Mouse (Mus musculus): Measurements from ENCODE around the gene Sept1. TPM values are rescaled to one million over a fixed set of nuclear protein-coding genes. Genes with fewer than 3 reads are reported as not detected.

Sept1 gene
- polyA plus RNA-seq, 1 experiment from 2014 or later: 12.5 TPM

DNA sequence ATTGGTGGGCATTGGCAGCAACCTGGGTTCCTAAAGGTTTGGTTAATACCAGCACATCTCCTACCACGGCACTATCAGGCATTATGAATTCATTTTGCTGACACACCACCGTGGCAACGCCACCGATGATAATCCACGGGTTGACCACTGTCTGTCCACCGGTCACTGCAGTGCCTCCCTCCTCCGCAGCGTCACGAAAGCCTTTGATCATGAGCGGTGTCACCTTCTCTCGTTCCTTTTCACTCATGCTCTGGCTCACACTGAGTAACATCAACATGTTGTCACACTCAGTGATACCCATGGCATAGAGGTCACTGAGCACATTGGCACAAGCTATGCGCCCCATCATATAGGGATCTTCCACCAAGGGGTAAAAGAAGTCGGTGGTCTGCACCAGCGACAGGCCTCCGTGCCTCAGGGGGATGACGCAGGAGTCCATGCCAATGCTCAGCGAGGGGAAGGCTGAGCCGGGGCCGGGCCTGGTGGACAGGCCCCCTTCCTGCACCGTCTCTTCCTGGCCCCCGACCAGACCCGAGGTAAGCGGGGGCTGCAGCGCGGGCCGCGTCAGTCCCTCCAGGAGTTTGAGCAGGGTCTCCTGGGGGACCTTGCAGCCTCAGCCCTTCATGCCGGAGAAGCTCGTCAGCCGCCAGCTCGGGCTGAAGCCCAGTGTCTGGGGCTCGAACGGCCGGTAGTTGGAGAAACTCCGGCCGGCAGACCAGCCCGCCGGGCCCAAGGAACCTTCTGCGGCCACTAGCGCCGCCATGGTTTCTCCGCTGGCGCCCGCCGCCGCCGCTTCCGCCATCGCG is 40.4 kb upstream of the Sept1 start:
- Histone ChIP-seq H3K27ac (replicated peaks; ENCODE audit: low read depth, low read length) (peak overlapping the region; percentile 87), H3K36me3 (ENCODE audit: control insufficient read depth, insufficient read depth, low read length) (peaks cover 33% of the 10 kb centered on the region), H3K9me3 (ENCODE audit: control insufficient read depth, low read length) (peaks cover 4% of the 10 kb centered on the region; the same call in 1 of the 2 replicates), H3K9ac (ENCODE audit: low read depth, low read length) (peak overlapping the region; percentile 92), H3K4me3 (ENCODE audit: low read depth, low read length) (peak overlapping the region; percentile 92), H3K27me3 (replicated peaks; ENCODE audit: control insufficient read depth, insufficient read depth, low read length) (no peaks in the 10 kb centered on the region), H3K4me1 (ENCODE audit: control insufficient read depth, insufficient read depth, low read length) (peaks cover 6% of the 10 kb centered on the region; the same call in 1 of the 2 replicates), H3K4me2 (ENCODE audit: low read depth, low read length) (peak overlapping the region; percentile 71)
- DNase-seq (ENCODE audit: low spot score): peak; percentile 42
- peak; percentile 54 for ATAC-seq (ENCODE audit: low read depth)
- WGBS: 47% methylated on average over 19 of the region's 50 CpGs

DNA sequence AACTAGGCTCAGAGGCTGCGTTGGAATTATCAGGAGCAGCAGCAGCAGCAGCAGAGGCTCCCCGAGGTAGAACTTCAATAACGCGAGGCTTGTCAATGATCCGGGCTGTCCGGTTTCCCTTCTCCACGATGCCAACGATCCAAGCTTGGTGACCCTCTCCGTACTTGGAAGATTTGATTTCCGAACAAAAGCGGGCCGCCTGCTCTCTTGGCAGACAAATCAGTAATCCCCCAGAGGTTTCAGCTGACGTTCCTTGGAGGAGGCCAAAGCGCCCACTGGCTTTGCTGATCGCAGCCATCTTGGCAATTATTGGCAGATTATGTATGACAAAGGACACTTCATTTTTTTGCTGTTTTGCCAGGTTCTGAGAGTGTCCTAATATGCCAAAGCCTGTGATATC is 39.6 kb upstream of the Sept1 start:
- peak overlapping the region; percentile 71 for H3K4me2 ChIP-seq (ENCODE audit: low read depth, low read length)
- H3K4me3 ChIP-seq (ENCODE audit: low read depth, low read length): peak overlapping the region; percentile 92; the same call in 1 of the 2 replicates
- no peak overlapping the region for H3K27ac ChIP-seq (replicated peaks; ENCODE audit: low read depth, low read length)
- WGBS: 96% methylated on average over 15 of the region's 15 CpGs
- no peak for ATAC-seq (ENCODE audit: low read depth)
- peaks cover 35% of the 10 kb centered on the region for H3K36me3 ChIP-seq (ENCODE audit: control insufficient read depth, insufficient read depth, low read length)
- H3K9ac ChIP-seq (ENCODE audit: low read depth, low read length): peak overlapping the region; percentile 26; the same call in 1 of the 2 replicates
- DNase-seq (ENCODE audit: low spot score): no peak
- no peaks in the 10 kb centered on the region for H3K27me3 ChIP-seq (replicated peaks; ENCODE audit: control insufficient read depth, insufficient read depth, low read length)
- H3K9me3 ChIP-seq (ENCODE audit: control insufficient read depth, low read length): peaks cover 5% of the 10 kb centered on the region; the same call in 1 of the 2 replicates
- peaks cover 6% of the 10 kb centered on the region; the same call in 1 of the 2 replicates for H3K4me1 ChIP-seq (ENCODE audit: control insufficient read depth, insufficient read depth, low read length)

DNA sequence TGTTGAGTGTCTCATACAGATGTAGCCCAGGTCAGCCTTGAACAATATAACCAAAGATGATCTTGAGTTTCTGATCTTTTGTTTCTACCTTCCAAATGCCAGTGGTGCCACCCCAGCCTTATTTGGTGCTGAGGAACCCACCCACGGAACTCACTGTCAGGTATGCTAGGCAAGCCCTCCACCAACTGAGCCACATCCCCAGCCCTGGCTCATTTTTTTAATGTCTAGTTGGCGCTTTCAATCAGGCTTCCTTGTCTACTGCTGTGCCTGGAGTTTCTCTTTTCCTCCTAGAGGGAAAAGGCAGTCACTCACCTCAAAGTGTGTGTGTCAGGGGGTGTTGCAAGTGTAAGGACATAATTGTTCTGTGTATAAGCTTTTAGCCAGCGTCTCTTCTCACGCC is 38.2 kb upstream of the Sept1 start:
- H3K27ac ChIP-seq (replicated peaks; ENCODE audit: low read depth, low read length): no peak overlapping the region
- H3K4me2 ChIP-seq (ENCODE audit: low read depth, low read length): no peak overlapping the region
- peaks cover 6% of the 10 kb centered on the region; the same call in 1 of the 2 replicates for H3K4me1 ChIP-seq (ENCODE audit: control insufficient read depth, insufficient read depth, low read length)
- H3K9me3 ChIP-seq (ENCODE audit: control insufficient read depth, low read length): peaks cover 5% of the 10 kb centered on the region; the same call in 1 of the 2 replicates
- WGBS: 97% methylated on average over 4 of the region's 4 CpGs
- H3K4me3 ChIP-seq (ENCODE audit: low read depth, low read length): no peak overlapping the region
- H3K36me3 ChIP-seq (ENCODE audit: control insufficient read depth, insufficient read depth, low read length): peaks cover 35% of the 10 kb centered on the region
- no peak for ATAC-seq (ENCODE audit: low read depth)
- DNase-seq (ENCODE audit: low spot score): no peak
- H3K27me3 ChIP-seq (replicated peaks; ENCODE audit: control insufficient read depth, insufficient read depth, low read length): no peaks in the 10 kb centered on the region
- no peak overlapping the region for H3K9ac ChIP-seq (ENCODE audit: low read depth, low read length)

GRCm38 (mm10) chr7:127270666-127271065 is 37.7 kb upstream of the Sept1 start:
- Histone ChIP-seq H3K4me3 (ENCODE audit: low read depth, low read length) (no peak overlapping the region), H3K4me2 (ENCODE audit: low read depth, low read length) (no peak overlapping the region), H3K9me3 (ENCODE audit: control insufficient read depth, low read length) (peaks cover 5% of the 10 kb centered on the region; the same call in 1 of the 2 replicates), H3K27me3 (replicated peaks; ENCODE audit: control insufficient read depth, insufficient read depth, low read length) (no peaks in the 10 kb centered on the region), H3K27ac (replicated peaks; ENCODE audit: low read depth, low read length) (no peak overlapping the region), H3K4me1 (ENCODE audit: control insufficient read depth, insufficient read depth, low read length) (peaks cover 6% of the 10 kb centered on the region; the same call in 1 of the 2 replicates), H3K9ac (ENCODE audit: low read depth, low read length) (no peak overlapping the region), H3K36me3 (ENCODE audit: control insufficient read depth, insufficient read depth, low read length) (peaks cover 35% of the 10 kb centered on the region)
- 89% methylated on average over 5 of the region's 5 CpGs for WGBS
- DNase-seq (ENCODE audit: low spot score): no peak
- ATAC-seq (ENCODE audit: low read depth): no peak

- peaks cover 5% of the 10 kb centered on the region; the same call in 1 of the 2 replicates for H3K9me3 ChIP-seq (ENCODE audit: control insufficient read depth, low read length)
- DNase-seq (ENCODE audit: low spot score) (no peak), ATAC-seq (ENCODE audit: low read depth) (no peak)
- no peak overlapping the region for H3K27ac ChIP-seq (replicated peaks; ENCODE audit: low read depth, low read length)
- no peak overlapping the region for H3K4me3 ChIP-seq (ENCODE audit: low read depth, low read length)
- WGBS: 82% methylated on average over 2 of the region's 2 CpGs
- no peak overlapping the region for H3K9ac ChIP-seq (ENCODE audit: low read depth, low read length)
- H3K36me3 ChIP-seq (ENCODE audit: control insufficient read depth, insufficient read depth, low read length): peaks cover 35% of the 10 kb centered on the region
- no peak overlapping the region for H3K4me2 ChIP-seq (ENCODE audit: low read depth, low read length)
- peaks cover 6% of the 10 kb centered on the region; the same call in 1 of the 2 replicates for H3K4me1 ChIP-seq (ENCODE audit: control insufficient read depth, insufficient read depth, low read length)
- no peaks in the 10 kb centered on the region for H3K27me3 ChIP-seq (replicated peaks; ENCODE audit: control insufficient read depth, insufficient read depth, low read length)
These were observed 37.3 kb upstream of the Sept1 start for GRCm38 (mm10) chr7:127270256-127270655.

DNA sequence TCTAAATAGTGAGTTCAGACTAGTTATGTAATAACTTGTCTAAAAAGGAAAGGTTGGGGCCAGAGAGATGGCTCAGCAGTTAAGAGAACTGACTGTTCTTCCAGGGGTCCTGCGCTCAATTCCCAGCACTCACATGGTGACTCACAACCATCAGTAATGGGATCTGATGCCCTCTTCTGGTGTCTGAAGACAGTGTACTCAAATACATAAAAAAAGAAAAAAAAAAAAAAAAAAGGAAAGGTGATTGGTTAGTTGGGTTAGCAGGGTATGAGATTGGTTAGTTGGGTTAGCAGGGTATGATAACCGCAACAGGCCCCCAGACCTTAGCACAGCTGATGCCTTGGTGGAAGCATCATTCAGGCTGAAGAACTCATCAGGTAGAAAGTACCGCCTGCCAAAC is 30.6 kb upstream of the Sept1 start:
- Histone ChIP-seq H3K4me1 (ENCODE audit: control insufficient read depth, insufficient read depth, low read length) (no peaks in the 10 kb centered on the region; the same call in 1 of the 2 replicates), H3K36me3 (ENCODE audit: control insufficient read depth, insufficient read depth, low read length) (peaks cover 4% of the 10 kb centered on the region; the same call in 1 of the 2 replicates), H3K9me3 (ENCODE audit: control insufficient read depth, low read length) (peaks cover 3% of the 10 kb centered on the region; the same call in 1 of the 2 replicates), H3K27me3 (replicated peaks; ENCODE audit: control insufficient read depth, insufficient read depth, low read length) (no peaks in the 10 kb centered on the region), H3K27ac (replicated peaks; ENCODE audit: low read depth, low read length) (no peak overlapping the region), H3K4me2 (ENCODE audit: low read depth, low read length) (no peak overlapping the region), H3K9ac (ENCODE audit: low read depth, low read length) (no peak overlapping the region), H3K4me3 (ENCODE audit: low read depth, low read length) (no peak overlapping the region)
- ATAC-seq (ENCODE audit: low read depth) (no peak), DNase-seq (ENCODE audit: low spot score) (no peak)
- 94% methylated on average over 2 of the region's 3 CpGs for WGBS

- ATAC-seq (ENCODE audit: low read depth): no peak
- DNase-seq (ENCODE audit: low spot score): no peak
- Histone ChIP-seq H3K4me1 (ENCODE audit: control insufficient read depth, insufficient read depth, low read length) (no peaks in the 10 kb centered on the region; the same call in 1 of the 2 replicates), H3K36me3 (ENCODE audit: control insufficient read depth, insufficient read depth, low read length) (no peaks in the 10 kb centered on the region), H3K9ac (ENCODE audit: low read depth, low read length) (no peak overlapping the region), H3K27ac (replicated peaks; ENCODE audit: low read depth, low read length) (no peak overlapping the region), H3K27me3 (replicated peaks; ENCODE audit: control insufficient read depth, insufficient read depth, low read length) (no peaks in the 10 kb centered on the region), H3K4me3 (ENCODE audit: low read depth, low read length) (no peak overlapping the region), H3K4me2 (ENCODE audit: low read depth, low read length) (no peak overlapping the region), H3K9me3 (ENCODE audit: control insufficient read depth, low read length) (no peaks in the 10 kb centered on the region)
- 75% methylated on average over 10 of the region's 10 CpGs for WGBS
These were observed 29.5 kb upstream of the Sept1 start for GRCm38 (mm10) chr7:127262218-127262961.

- peak within 1 kb of the TSS; percentile 79 for H3K4me3 ChIP-seq (ENCODE audit: low read depth, low read length)
- WGBS: under 1% methylated on average over 49 of the region's 50 CpGs
- no peaks in the 10 kb centered on the region for H3K27me3 ChIP-seq (replicated peaks; ENCODE audit: control insufficient read depth, insufficient read depth, low read length)
- H3K4me2 ChIP-seq (ENCODE audit: low read depth, low read length): peak within 1 kb of the TSS; percentile 82
- peak within 1 kb of the TSS; percentile 73 for H3K9ac ChIP-seq (ENCODE audit: low read depth, low read length)
- H3K36me3 ChIP-seq (ENCODE audit: control insufficient read depth, insufficient read depth, low read length): peaks cover 14% of the 10 kb centered on the region; the same call in 1 of the 2 replicates
- no peaks in the 10 kb centered on the region; the same call in 1 of the 2 replicates for H3K4me1 ChIP-seq (ENCODE audit: control insufficient read depth, insufficient read depth, low read length)
- ATAC-seq (ENCODE audit: low read depth): peak; percentile 99
- no peak within 1 kb of the TSS for H3K27ac ChIP-seq (replicated peaks; ENCODE audit: low read depth, low read length)
- no peaks in the 10 kb centered on the region for H3K9me3 ChIP-seq (ENCODE audit: control insufficient read depth, low read length)
- peak; percentile 99 for DNase-seq (ENCODE audit: low spot score)
These were observed 27.6 kb upstream of the Sept1 start, which contains the start of gene Dctpp1 for GRCm38 (mm10) chr7:127260309-127261111. TSS of gene Dctpp1 (minus strand) at chr7:127260709.
